Mouse (Mus musculus): ENCODE data around the gene Tnnt3.

Gene Tnnt3

GRCm38 (mm10) chr7:142509518-142509917 lies 10.9 kb downstream of the Tnnt3 start:
- DNase-seq, result no peak

DNA sequence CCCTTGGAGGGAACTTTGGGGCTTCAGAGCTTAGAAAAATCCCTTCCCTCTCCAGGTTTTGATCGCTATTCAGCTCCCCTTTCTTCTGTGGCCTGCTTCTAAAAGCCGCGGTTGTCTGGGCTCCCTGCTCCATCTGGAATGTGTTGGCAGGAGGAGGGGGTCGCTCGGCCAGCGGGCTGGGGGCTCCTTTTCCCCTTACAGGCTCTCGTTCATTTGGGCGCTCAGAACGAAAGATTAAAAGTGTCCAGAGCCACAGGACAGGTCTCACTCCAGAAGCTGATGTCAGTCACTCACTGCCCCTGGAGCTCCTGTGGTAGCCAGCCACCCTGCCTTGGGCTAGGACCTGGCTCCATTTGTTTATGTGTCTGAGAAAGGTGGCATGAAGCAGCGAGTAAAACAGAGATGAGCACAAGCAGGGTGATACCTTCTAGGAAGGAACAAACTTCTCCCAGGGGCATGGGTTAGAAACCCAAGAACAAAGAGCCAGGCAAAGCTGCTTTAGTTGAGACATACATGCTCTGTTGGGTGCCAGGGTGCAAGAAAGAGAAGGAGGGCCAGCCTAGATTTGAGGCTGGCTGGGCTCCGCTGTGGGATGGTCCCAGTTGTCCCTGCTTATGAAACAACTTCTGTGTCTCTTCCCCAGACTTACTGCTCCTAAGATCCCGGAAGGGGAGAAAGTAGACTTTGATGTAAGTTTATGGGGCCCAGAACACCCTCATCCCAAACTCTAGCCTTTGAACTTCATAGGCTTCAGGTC lies 11.6 kb downstream of the Tnnt3 start:
- no peak for DNase-seq

- no peak for DNase-seq
Observed at GRCm38 (mm10) chr7:142514048-142514447, 15.4 kb downstream of the Tnnt3 start.

GRCm38 (mm10) chr7:142516221-142516978 lies 17.8 kb downstream of the Tnnt3 start:
- DNase-seq, result no peak

GRCm38 (mm10) chr7:142517531-142517930 lies 18.9 kb downstream of the Tnnt3 start:
- no peak for DNase-seq

- DNase-seq, result no peak
Observed at GRCm38 (mm10) chr7:142520331-142520730, 21.7 kb downstream of the Tnnt3 start.

GRCm38 (mm10) chr7:142522352-142522751 lies 23.7 kb downstream of the Tnnt3 start:
- DNase-seq, result peak; percentile 25

GRCm38 (mm10) chr7:142523200-142523990 lies 24.8 kb downstream of the Tnnt3 start:
- no peak for DNase-seq

- DNase-seq, result no peak
Observed at GRCm38 (mm10) chr7:142525342-142526178, 26.9 kb downstream of the Tnnt3 start.

- DNase-seq, result no peak
Observed at GRCm38 (mm10) chr7:142529350-142529749, 30.7 kb downstream of the Tnnt3 start.

GRCm38 (mm10) chr7:142531973-142532521 lies 33.4 kb downstream of the Tnnt3 start:
- DNase-seq, result no peak

DNA sequence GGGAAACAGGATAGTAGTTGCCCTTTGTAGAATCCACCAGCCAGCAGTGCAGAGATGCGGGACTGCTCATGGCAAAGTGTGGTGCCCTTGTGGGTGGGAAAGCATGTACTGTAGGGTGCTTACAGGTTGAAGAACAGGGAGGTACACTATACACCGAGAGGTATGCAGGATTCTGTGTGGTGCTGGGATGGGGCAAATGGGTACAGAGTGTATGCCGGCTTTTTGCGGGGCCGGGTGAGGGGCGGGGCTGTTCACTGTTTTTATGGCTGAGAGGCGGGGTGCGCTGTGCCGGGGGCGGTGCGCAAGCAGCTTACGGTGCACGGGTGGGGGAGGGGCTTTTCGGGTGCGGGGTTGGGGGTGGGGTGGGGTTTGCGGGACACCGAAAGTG lies 34.0 kb downstream of the Tnnt3 start, which contains the start of gene Mrpl23:
TSS of gene Mrpl23 (plus strand) at position 16 of the 388 bp plus-strand sequence.
- no peak for DNase-seq

- peak; percentile 91 for DNase-seq
Observed at GRCm38 (mm10) chr7:142533059-142533855, 34.6 kb downstream of the Tnnt3 start.

- DNase-seq, result no peak
Observed at GRCm38 (mm10) chr7:142535116-142535515, 36.5 kb downstream of the Tnnt3 start.

GRCm38 (mm10) chr7:142535832-142536231 lies 37.2 kb downstream of the Tnnt3 start:
- no peak for DNase-seq

- DNase-seq, result no peak
Observed at GRCm38 (mm10) chr7:142537181-142537580, 38.5 kb downstream of the Tnnt3 start.

GRCm38 (mm10) chr7:142537879-142538278 lies 39.2 kb downstream of the Tnnt3 start:
- DNase-seq, result peak; percentile 82

GRCm38 (mm10) chr7:142538291-142538690 lies 39.7 kb downstream of the Tnnt3 start:
- no peak for DNase-seq

- no peak for DNase-seq
Observed at GRCm38 (mm10) chr7:142538766-142539165, 40.1 kb downstream of the Tnnt3 start.

GRCm38 (mm10) chr7:142539828-142540227 lies 41.2 kb downstream of the Tnnt3 start:
- DNase-seq, result no peak

- no peak for DNase-seq
Observed at GRCm38 (mm10) chr7:142542771-142543303, 44.2 kb downstream of the Tnnt3 start.
